Mouse (Mus musculus) central nervous system, embryonic 14 days (tissue): ENCODE measurements around the gene Tmem255a. TPM values are rescaled to one million over a fixed set of nuclear protein-coding genes. Genes with fewer than 3 reads are reported as not detected.

Experiments used
- polyA plus RNA-seq: library from polyadenylated mRNA; depleted of rRNA; stranded (reverse); fragments of >200 nt; gene quantifications from 2 replicates; pipeline ENCODE4 v1.2.3, GENCODE M21; 2012; rRNA removed

Tmem255a gene
- 10.6 and 15.6 TPM in 2 replicates for polyA plus RNA-seq

GRCm38 (mm10) chrX:38251851-38252571 is at the start of gene Tmem255a:
Gene Tmem255a, minus strand, starts transcription at chrX:38252439.

GRCm38 (mm10) chrX:38189552-38190457 is 62.4 kb downstream of the Tmem255a start, which contains the start of gene Zbtb33:
Gene Zbtb33, plus strand, starts transcription at chrX:38189793.

Other genes with a start within 250 kb of the Tmem255a start
- not detected in 2 replicates for gene Btg1-ps1, start 233.6 kb downstream of the Tmem255a start, polyA plus RNA-seq
- gene Btg1-ps2, start 209.3 kb downstream of the Tmem255a start, polyA plus RNA-seq: not detected in 2 replicates
- gene Rhox10, start 186.0 kb downstream of the Tmem255a start, polyA plus RNA-seq: not detected in 2 replicates
- not detected in 2 replicates for gene Rhox11, start 167.3 kb downstream of the Tmem255a start, polyA plus RNA-seq
- not detected in 2 replicates for gene Rhox12, start 141.5 kb downstream of the Tmem255a start, polyA plus RNA-seq
- not detected in 2 replicates for gene Rhox13, start 131.2 kb downstream of the Tmem255a start, polyA plus RNA-seq
- 14.1 and 16.9 TPM in 2 replicates for gene Zbtb33, start 62.6 kb downstream of the Tmem255a start, polyA plus RNA-seq
- gene Atp1b4, start 63.7 kb upstream of the Tmem255a start, polyA plus RNA-seq: 1.0 TPM in 1 of 2 replicates, not detected in the other
- gene Lamp2, start 204.0 kb upstream of the Tmem255a start, polyA plus RNA-seq: 46.5 and 56.8 TPM in 2 replicates